ENCODE assay signal across 23 mouse cellular contexts in the genomic region with DNA sequence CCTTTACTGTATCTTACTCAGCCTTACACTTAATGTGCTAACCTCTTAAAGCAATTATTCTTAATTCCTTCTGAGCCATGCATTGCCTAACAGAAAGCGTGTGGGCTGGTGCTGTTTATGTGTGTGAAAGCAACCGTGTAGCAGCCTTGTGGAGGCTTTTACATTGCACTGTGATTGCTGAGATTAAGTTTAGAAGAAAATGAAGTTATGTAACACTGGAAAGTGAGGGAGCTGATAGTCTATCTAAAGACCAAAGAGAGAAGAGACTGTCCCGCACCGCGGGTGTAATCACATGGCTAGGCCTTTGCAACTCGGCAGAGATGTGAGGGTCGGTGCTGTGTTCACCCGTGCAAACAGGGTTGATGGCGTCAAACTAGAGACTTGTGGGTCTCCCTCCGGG. TPM values are rescaled to one million over a fixed set of nuclear protein-coding genes. Genes with fewer than 3 reads are reported as not detected.
DNase-seq lines count a peak whose midpoint lies in the region; ATAC-seq and TF ChIP-seq lines count a peak whose summit lies in the region.
"Had no signal": no experiment of that assay in that cellular context is flagged by ENCODE, and none has a peak within 500 bp of the region (broad histone marks: within the 10 kb centered on the region; RNA-seq: fewer than 3 reads in every experiment).

No protein-coding gene starts in this region.

- intact Hi-C loops in left cerebral cortex, postnatal 25 days (cut with DNase I) = no loop called here

- no peak for TF ChIP-seq CTCF in E14TG2a.4 (conservative IDR thresholded peaks at IDR 0.05; ENCODE audit: low read length)

- H3K9ac ChIP-seq in embryonic facial prominence, embryonic 15.5 days = no peak overlapping the region
- H3K9ac ChIP-seq in hindbrain, embryonic 13.5 days = no peak overlapping the region

- H3K4me1 ChIP-seq in embryonic facial prominence, embryonic 15.5 days = no peaks in the 10 kb centered on the region
- peaks cover 3% of the 10 kb centered on the region; the same call in 1 of the 2 replicates for H3K4me1 ChIP-seq in embryonic facial prominence, embryonic 10.5 days
- H3K4me1 ChIP-seq in E14TG2a.4 (replicated peaks; ENCODE audit: low read depth, low read length) = peaks cover 31% of the 10 kb centered on the region
- no peaks in the 10 kb centered on the region; the same call in 1 of the 2 replicates for H3K4me1 ChIP-seq in hindbrain, embryonic 13.5 days (replicated peaks)
- H3K4me1 ChIP-seq: limb, embryonic 10.5 days had no signal

- H3K4me2 ChIP-seq in embryonic facial prominence, embryonic 15.5 days (replicated peaks) = no peak overlapping the region
- H3K4me2 ChIP-seq in hindbrain, embryonic 13.5 days = no peak overlapping the region
- H3K4me2 ChIP-seq: heart, embryonic 11.5 days; liver, embryonic 11.5 days had no signal

- 75% methylated on average over 10 of the region's 10 CpGs for WGBS in embryonic facial prominence, embryonic 15.5 days
- WGBS in embryonic facial prominence, embryonic 10.5 days = 92% methylated on average over 10 of the region's 10 CpGs
- WGBS in hindbrain, embryonic 13.5 days = 86% methylated on average over 10 of the region's 10 CpGs

- ATAC-seq in embryonic facial prominence, embryonic 15.5 days (ENCODE audit: insufficient number of reproducible peaks, low FRiP score, low TSS enrichment, low read depth) = no peak
- ATAC-seq in hindbrain, embryonic 13.5 days (ENCODE audit: low FRiP score) = no peak
- ATAC-seq: activated CD4-positive, CD25-positive, alpha-beta regulatory T cell, adult 4 months; midbrain, embryonic 16.5 days; Patski had no signal

- H3K27me3 ChIP-seq in embryonic facial prominence, embryonic 15.5 days = no peaks in the 10 kb centered on the region
- H3K27me3 ChIP-seq in embryonic facial prominence, embryonic 10.5 days (replicated peaks; ENCODE audit: low read depth, poor library complexity, severe bottlenecking) = no peaks in the 10 kb centered on the region
- no peaks in the 10 kb centered on the region for H3K27me3 ChIP-seq in E14TG2a.4 (ENCODE audit: insufficient read depth, low read length)
- H3K27me3 ChIP-seq in hindbrain, embryonic 13.5 days = no peaks in the 10 kb centered on the region
- H3K27me3 ChIP-seq: Patski had no signal

- H3K27ac ChIP-seq in embryonic facial prominence, embryonic 15.5 days (replicated peaks) = 0 out of 2 replicates have a peak overlapping the region, but pooled peaks have one; percentile 4
- H3K27ac ChIP-seq in embryonic facial prominence, embryonic 10.5 days (replicated peaks) = no peak overlapping the region
- no peak overlapping the region for H3K27ac ChIP-seq in hindbrain, embryonic 13.5 days
- H3K27ac ChIP-seq: limb, embryonic 10.5 days had no signal

- H3K4me3 ChIP-seq in embryonic facial prominence, embryonic 15.5 days (replicated peaks) = no peak overlapping the region
- H3K4me3 ChIP-seq in embryonic facial prominence, embryonic 10.5 days = no peak overlapping the region
- peak overlapping the region; percentile 27; the same call in 1 of the 2 replicates for H3K4me3 ChIP-seq in E14TG2a.4 (replicated peaks; ENCODE audit: low read length)
- H3K4me3 ChIP-seq in hindbrain, embryonic 13.5 days = no peak overlapping the region
- H3K4me3 ChIP-seq: limb, embryonic 10.5 days had no signal

- H3K36me3 ChIP-seq in embryonic facial prominence, embryonic 15.5 days = peaks cover 41% of the 10 kb centered on the region
- peaks cover 70% of the 10 kb centered on the region for H3K36me3 ChIP-seq in embryonic facial prominence, embryonic 10.5 days (replicated peaks)
- H3K36me3 ChIP-seq in E14TG2a.4 (ENCODE audit: insufficient read depth, low read length) = peaks cover 82% of the 10 kb centered on the region
- peaks cover 38% of the 10 kb centered on the region for H3K36me3 ChIP-seq in hindbrain, embryonic 13.5 days

- no peaks in the 10 kb centered on the region for H3K9me3 ChIP-seq in embryonic facial prominence, embryonic 15.5 days (replicated peaks)
- H3K9me3 ChIP-seq in embryonic facial prominence, embryonic 10.5 days = no peaks in the 10 kb centered on the region
- no peaks in the 10 kb centered on the region for H3K9me3 ChIP-seq in E14TG2a.4 (ENCODE audit: low read length)
- no peaks in the 10 kb centered on the region for H3K9me3 ChIP-seq in hindbrain, embryonic 13.5 days
- H3K9me3 ChIP-seq: limb, embryonic 10.5 days had no signal

- no peak for DNase-seq in embryonic facial prominence, embryonic 10.5 days (ENCODE audit: low spot score)
- peak; percentile 59 for DNase-seq in layer of hippocampus, adult 9-11 months
- DNase-seq in layer of hippocampus, postnatal 14 days (ENCODE audit: low spot score in 2 of 2) = no peak
- peak; percentile 48 to 76 for DNase-seq in left cerebral cortex, postnatal 25 days (ENCODE audit: low spot score in 2 of 2)
- DNase-seq in spleen, adult 18-20 months = no peak
- DNase-seq: adrenal gland, postnatal 14 days; cerebellum, adult 11-12 months; cerebellum, postnatal 14 days; embryo, embryonic 11 days; gastrocnemius, postnatal 36 days; heart, postnatal 10 days; kidney, adult 2 months; kidney, postnatal 14 days; lung, adult 2 months had no signal

RNA-seq across cellular contexts. Expression of a gene that starts 16.1 kb away (rescaled TPM):
- polyA plus RNA-seq in embryonic facial prominence, embryonic 15.5 days (2015; fragmentation: Nextera tagmentation; extraction: Ambion mirVana) = 46.9 and 48.1 TPM in 2 replicates
- 29.5 and 32.8 TPM in 2 replicates for polyA plus RNA-seq in embryonic facial prominence, embryonic 10.5 days (2016; fragmentation: Nextera tagmentation; extraction: Ambion mirVana)
- total RNA-seq in layer of hippocampus, postnatal 14 days (2021) = 10 to 100 TPM; 25.9 to 28.1 TPM
- 10 to 100 TPM; 22.9 to 23.7 TPM for total RNA-seq in left cerebral cortex, postnatal 25 days (2021)
- polyA plus RNA-seq in hindbrain, embryonic 13.5 days (2015; fragmentation: Nextera tagmentation; extraction: Ambion mirVana) = 20.5 and 21.8 TPM in 2 replicates

RNA-seq across cellular contexts. Expression of a gene that starts 34.6 kb away (rescaled TPM):
- polyA plus RNA-seq in embryonic facial prominence, embryonic 15.5 days (2015; fragmentation: Nextera tagmentation; extraction: Ambion mirVana) = 121 and 126 TPM in 2 replicates
- 88.0 and 93.2 TPM in 2 replicates for polyA plus RNA-seq in embryonic facial prominence, embryonic 10.5 days (2016; fragmentation: Nextera tagmentation; extraction: Ambion mirVana)
- total RNA-seq in layer of hippocampus, postnatal 14 days (2021) = 1 to 10 TPM; 7.4 to 8.3 TPM
- total RNA-seq in left cerebral cortex, postnatal 25 days (2021) = 1 to 10 TPM; 4.9 to 5.0 TPM
- 18.3 and 19.1 TPM in 2 replicates for polyA plus RNA-seq in hindbrain, embryonic 13.5 days (2015; fragmentation: Nextera tagmentation; extraction: Ambion mirVana)

RNA-seq across cellular contexts. Expression of a gene that starts 58.4 kb away (rescaled TPM):
- 55.8 and 64.7 TPM in 2 replicates for polyA plus RNA-seq in embryonic facial prominence, embryonic 15.5 days (2015; fragmentation: Nextera tagmentation; extraction: Ambion mirVana)
- polyA plus RNA-seq in embryonic facial prominence, embryonic 10.5 days (2016; fragmentation: Nextera tagmentation; extraction: Ambion mirVana) = 84.4 and 89.6 TPM in 2 replicates
- 100 to 1,000 TPM in 1 of 2 experiments, 10 to 100 TPM in 1; 98.6 to 107 TPM for total RNA-seq in layer of hippocampus, postnatal 14 days (2021)
- 10 to 100 TPM; 90.1 to 93.7 TPM for total RNA-seq in left cerebral cortex, postnatal 25 days (2021)
- 124 and 148 TPM in 2 replicates for polyA plus RNA-seq in hindbrain, embryonic 13.5 days (2015; fragmentation: Nextera tagmentation; extraction: Ambion mirVana)

Comparison
In these comparisons a context has a peak if more than half of its experiments do, and no peak if none do; other contexts are left out.
1. DNase-seq: peak in layer of hippocampus, adult 9-11 months (single experiment) and left cerebral cortex, postnatal 25 days (2 of 2); none in embryonic facial prominence, embryonic 10.5 days (single experiment), layer of hippocampus, postnatal 14 days (0 of 2) and spleen, adult 18-20 months (0 of 2).